In genomic region chr4:40152771-40153170, GRCm38 (mm10) we compare ENCODE assay signal across 16 mouse cellular contexts.
"Had no signal": no experiment of that assay in that cellular context is flagged by ENCODE, and none has a peak within 500 bp of the region (broad histone marks: within the 10 kb centered on the region; RNA-seq: fewer than 3 reads in every experiment).

No protein-coding gene starts in this region.

- H3K4me1 ChIP-seq: neural tube, embryonic 13.5 days had no signal

- H3K9me3 ChIP-seq: midbrain, embryonic 10.5 days; midbrain, embryonic 12.5 days; neural tube, embryonic 13.5 days; stomach, embryonic 15.5 days had no signal

- ATAC-seq: midbrain, embryonic 16.5 days had no signal

- H3K27ac ChIP-seq: midbrain, embryonic 10.5 days; midbrain, embryonic 12.5 days; neural tube, embryonic 13.5 days; stomach, embryonic 15.5 days; stomach, postnatal 0 days had no signal

- H3K27me3 ChIP-seq: midbrain, embryonic 12.5 days; neural tube, embryonic 13.5 days; stomach, embryonic 15.5 days had no signal

- H3K4me3 ChIP-seq: midbrain, embryonic 10.5 days; midbrain, embryonic 12.5 days; myocyte; neural tube, embryonic 13.5 days; stomach, embryonic 15.5 days had no signal

- H3K9ac ChIP-seq: lung, embryonic 14.5 days; midbrain, embryonic 12.5 days; neural tube, embryonic 13.5 days; stomach, embryonic 15.5 days had no signal

- DNase-seq: lung, adult 18-20 months; lung, embryonic 14.5 days; lung, postnatal 10 days; lung, postnatal 4 days; midbrain, embryonic 14.5 days; right cerebral cortex, postnatal 14 days; thymus, adult 2 months; thymus, postnatal 25 days; thymus, postnatal 4 days had no signal

- H3K36me3 ChIP-seq: midbrain, embryonic 10.5 days; midbrain, embryonic 12.5 days; neural tube, embryonic 13.5 days; stomach, embryonic 15.5 days had no signal

- H3K4me2 ChIP-seq: lung, embryonic 14.5 days; midbrain, embryonic 12.5 days; neural tube, embryonic 13.5 days; stomach, embryonic 15.5 days had no signal
